Mouse (Mus musculus) cerebellum, adult 2 months (tissue): Measurements from ENCODE around the gene Pick1.

Experiments
- CTCF ChIP-seq: fragments of 200-500 bp; IDR thresholded peaks from 2 replicates; pipeline ENCODE4 v1.5.1; 2011; ENCODE audit warnings: low read depth, mild to moderate bottlenecking, control low read depth, low read length, moderate library complexity, borderline replicate concordance; ENCODE audit not compliant: insufficient read depth
- POLR2A ChIP-seq: fragments of 200-500 bp; IDR thresholded peaks from 2 replicates; pipeline ENCODE4 v1.6.1; 2011; ENCODE audit warnings: low read length, control low read depth, borderline replicate concordance; ENCODE audit not compliant: insufficient read depth

GRCm38 (mm10) chr15:79245321-79245720, 16.3 kb downstream of the Pick1 start:
- TF ChIP-seq POLR2A (no peak), CTCF (no peak)
